Mouse (Mus musculus): Measurements from ENCODE around the gene Olfr133.
"Not testable (repeated sequence)": the region's sequence is repeated elsewhere in the genome, so short reads cannot be mapped to it uniquely, and the experiment has no call there.

Olfr133 gene

DNA sequence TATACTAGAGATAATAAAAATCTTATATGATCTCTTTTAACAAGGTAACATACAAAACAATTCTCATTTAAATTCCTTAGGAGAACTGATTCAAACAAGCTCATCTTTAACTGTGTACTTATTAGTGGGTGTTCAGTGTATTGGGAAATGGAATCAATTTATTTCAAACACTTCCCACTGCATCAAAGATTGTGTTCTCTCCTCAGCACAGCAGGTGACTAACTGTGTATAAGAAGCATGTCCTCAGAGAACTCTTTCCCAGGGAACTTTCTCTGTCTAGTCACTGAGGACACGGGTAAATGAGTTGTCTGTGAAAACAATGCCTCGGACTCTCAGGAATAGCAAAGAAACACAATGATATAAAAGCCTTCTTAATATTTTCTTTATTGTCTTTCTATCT, at the start of gene Olfr133:
TSS of gene Olfr133 (plus strand) at position 301 of the 400 bp plus-strand sequence.
- no peak for DNase-seq

GRCm38 (mm10) chr17:38124199-38124598, 20.9 kb upstream of the Olfr133 start:
- DNase-seq = not testable (repeated sequence)

DNA sequence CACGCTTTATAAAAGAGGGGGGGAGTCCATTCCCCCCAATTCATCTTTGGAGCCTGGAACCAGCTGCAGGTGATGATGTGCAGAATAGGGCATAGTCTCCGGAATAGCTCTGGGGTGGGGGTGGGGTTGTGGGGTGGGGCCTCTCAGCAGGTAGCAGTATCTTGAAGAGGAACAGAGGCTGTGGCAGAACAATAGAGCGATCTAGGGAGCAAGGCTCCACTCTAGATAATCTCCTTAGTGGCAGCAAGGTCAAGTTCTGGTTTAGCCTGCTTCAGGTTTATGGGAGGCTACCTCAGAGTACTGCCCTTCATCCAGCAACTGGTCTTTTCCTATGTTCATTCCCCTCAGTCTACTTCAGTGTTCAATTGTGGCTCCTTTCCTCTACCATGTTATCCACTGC, 19.7 kb upstream of the Olfr133 start:
- not testable (repeated sequence) for DNase-seq

GRCm38 (mm10) chr17:38134426-38134825, 10.7 kb upstream of the Olfr133 start, which contains the start of gene Olfr132:
TSS of gene Olfr132 (minus strand) at chr17:38134526.
- DNase-seq = no peak

- no peak for DNase-seq
Observed at GRCm38 (mm10) chr17:38171088-38171487, 26.0 kb downstream of the Olfr133 start, which contains the start of gene Olfr134. TSS of gene Olfr134 (plus strand) at chr17:38171388.
